11 mouse cellular contexts compared by ENCODE assay signal in the genomic region with DNA sequence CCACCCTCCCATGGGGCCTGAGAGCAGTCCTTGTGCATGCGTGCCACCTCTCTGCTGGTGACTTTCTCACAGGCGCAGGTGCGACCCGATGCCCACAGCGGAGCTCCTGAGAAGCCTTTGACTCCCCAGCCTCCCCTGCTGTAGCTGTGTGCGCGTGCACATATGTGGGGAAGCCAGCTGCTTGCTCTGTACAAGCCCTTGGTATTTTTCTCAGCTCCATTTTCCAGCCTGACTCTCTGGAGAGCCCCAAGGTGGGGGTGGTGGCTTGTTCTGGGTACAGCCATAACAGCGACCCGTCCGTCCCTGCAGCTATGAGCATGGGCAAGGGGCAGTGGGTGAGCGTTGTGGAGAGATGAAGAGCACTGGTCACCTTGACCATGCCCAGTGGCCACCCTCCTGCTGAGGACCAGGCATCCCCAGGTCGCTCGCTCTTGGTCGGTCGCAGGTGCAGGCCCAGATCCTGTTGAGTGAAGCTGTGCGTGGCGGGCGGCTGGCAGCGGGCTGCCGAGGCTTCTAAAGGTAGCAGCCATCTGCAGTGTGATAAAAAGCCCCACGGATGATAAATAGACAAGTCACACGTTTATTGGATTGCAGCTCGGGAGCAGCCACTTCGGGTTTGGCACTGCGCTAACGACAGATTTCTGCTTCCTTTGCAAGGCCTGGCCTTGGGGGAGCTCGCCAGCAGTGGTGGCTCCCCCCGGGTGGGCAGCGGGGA.
DNase-seq lines count a peak whose midpoint lies in the region; ATAC-seq lines count a peak whose summit lies in the region.
"Had no signal": no experiment of that assay in that cellular context is flagged by ENCODE, and none has a peak within 500 bp of the region (broad histone marks: within the 10 kb centered on the region; RNA-seq: fewer than 3 reads in every experiment).

No protein-coding gene starts in this region.

- WGBS in hindbrain, embryonic 11.5 days: 66% methylated on average over 29 of the region's 29 CpGs
- 79% methylated on average over 29 of the region's 29 CpGs for WGBS in midbrain, embryonic 11.5 days
- WGBS in heart, embryonic 12.5 days: 74% methylated on average over 29 of the region's 29 CpGs
- 75% methylated on average over 29 of the region's 29 CpGs for WGBS in heart, embryonic 11.5 days (ENCODE audit: insufficient replicate concordance)

- H3K27ac ChIP-seq in hindbrain, embryonic 11.5 days (ENCODE audit: low read depth, low read length): peak overlapping the region; percentile 67
- H3K27ac ChIP-seq in midbrain, embryonic 11.5 days (ENCODE audit: low read depth, low read length): no peak overlapping the region
- no peak overlapping the region for H3K27ac ChIP-seq in heart, embryonic 12.5 days (ENCODE audit: poor library complexity, severe bottlenecking)
- H3K27ac ChIP-seq in heart, embryonic 11.5 days (ENCODE audit: low read depth, low read length): no peak overlapping the region

- no peaks in the 10 kb centered on the region for H3K36me3 ChIP-seq in hindbrain, embryonic 11.5 days (ENCODE audit: control insufficient read depth, insufficient read depth, low read length)
- H3K36me3 ChIP-seq in midbrain, embryonic 11.5 days (ENCODE audit: control insufficient read depth, insufficient read depth, low read length): no peaks in the 10 kb centered on the region
- H3K36me3 ChIP-seq in heart, embryonic 12.5 days: no peaks in the 10 kb centered on the region
- no peaks in the 10 kb centered on the region for H3K36me3 ChIP-seq in heart, embryonic 11.5 days (ENCODE audit: control insufficient read depth, insufficient read depth, low read length)
- H3K36me3 ChIP-seq: limb, embryonic 10.5 days had no signal

- peaks cover 60% of the 10 kb centered on the region for H3K4me1 ChIP-seq in hindbrain, embryonic 11.5 days (replicated peaks; ENCODE audit: control insufficient read depth, insufficient read depth, low read length)
- peaks cover 76% of the 10 kb centered on the region for H3K4me1 ChIP-seq in midbrain, embryonic 11.5 days (ENCODE audit: control insufficient read depth, insufficient read depth, low read length)
- peaks cover 57% of the 10 kb centered on the region for H3K4me1 ChIP-seq in heart, embryonic 12.5 days (replicated peaks)
- peaks cover 44% of the 10 kb centered on the region for H3K4me1 ChIP-seq in heart, embryonic 11.5 days (ENCODE audit: control insufficient read depth, insufficient read depth, low read length)

- no peak for DNase-seq in frontal cortex, postnatal 14 days (ENCODE audit: low spot score in 2 of 2)
- DNase-seq in hindbrain, embryonic 11.5 days (ENCODE audit: low spot score): no peak
- no peak for DNase-seq in midbrain, embryonic 11.5 days (ENCODE audit: low spot score, missing footprints)
- peak; percentile 70 for DNase-seq in telencephalon, adult 2 months (ENCODE audit: low read depth, low spot score)
- DNase-seq in urinary bladder, postnatal 14 days (ENCODE audit: low spot score): no peak
- DNase-seq: heart, postnatal 36 days; lung, postnatal 36 days had no signal

- peak; percentile 45 for ATAC-seq in frontal cortex, adult (ENCODE audit: low TSS enrichment)
- ATAC-seq in hindbrain, embryonic 11.5 days (ENCODE audit: low FRiP score): no peak
- ATAC-seq in midbrain, embryonic 11.5 days (ENCODE audit: low FRiP score): no peak
- no peak for ATAC-seq in heart, embryonic 12.5 days (ENCODE audit: insufficient number of reproducible peaks, low FRiP score)
- no peak for ATAC-seq in heart, embryonic 11.5 days (replicated peaks; ENCODE audit: insufficient number of reproducible peaks, low FRiP score, low TSS enrichment)

- H3K27me3 ChIP-seq in hindbrain, embryonic 11.5 days (ENCODE audit: control insufficient read depth, insufficient read depth, low read length): no peaks in the 10 kb centered on the region
- H3K27me3 ChIP-seq in midbrain, embryonic 11.5 days (ENCODE audit: control insufficient read depth, insufficient read depth, low read length): no peaks in the 10 kb centered on the region; the same call in none of the 2 replicates
- peaks cover 15% of the 10 kb centered on the region for H3K27me3 ChIP-seq in heart, embryonic 12.5 days (replicated peaks)
- peaks cover 8% of the 10 kb centered on the region for H3K27me3 ChIP-seq in heart, embryonic 11.5 days (ENCODE audit: control insufficient read depth, insufficient read depth, low read length)

- H3K4me2 ChIP-seq in hindbrain, embryonic 11.5 days (replicated peaks; ENCODE audit: low read depth, low read length): no peak overlapping the region; the same call in 1 of the 2 replicates
- H3K4me2 ChIP-seq in midbrain, embryonic 11.5 days: no peak overlapping the region
- H3K4me2 ChIP-seq in heart, embryonic 12.5 days: no peak overlapping the region
- no peak overlapping the region for H3K4me2 ChIP-seq in heart, embryonic 11.5 days

- no peak overlapping the region for H3K4me3 ChIP-seq in hindbrain, embryonic 11.5 days (ENCODE audit: low read depth, low read length)
- H3K4me3 ChIP-seq in midbrain, embryonic 11.5 days (ENCODE audit: low read depth, low read length): no peak overlapping the region
- H3K4me3 ChIP-seq in heart, embryonic 12.5 days: no peak overlapping the region
- H3K4me3 ChIP-seq in heart, embryonic 11.5 days (ENCODE audit: low read depth, low read length): no peak overlapping the region
- H3K4me3 ChIP-seq: limb, embryonic 10.5 days had no signal

- H3K9ac ChIP-seq in hindbrain, embryonic 11.5 days (ENCODE audit: low read depth, low read length): no peak overlapping the region
- 0 out of 2 replicates have a peak overlapping the region, but pooled peaks have one; percentile 9 for H3K9ac ChIP-seq in midbrain, embryonic 11.5 days (ENCODE audit: low read length)
- H3K9ac ChIP-seq in heart, embryonic 12.5 days: no peak overlapping the region
- no peak overlapping the region for H3K9ac ChIP-seq in heart, embryonic 11.5 days (ENCODE audit: low read depth, low read length)

- H3K9me3 ChIP-seq in hindbrain, embryonic 11.5 days (ENCODE audit: control insufficient read depth, low read length): no peaks in the 10 kb centered on the region
- H3K9me3 ChIP-seq in midbrain, embryonic 11.5 days (ENCODE audit: control insufficient read depth, low read length): no peaks in the 10 kb centered on the region
- H3K9me3 ChIP-seq in heart, embryonic 12.5 days (replicated peaks): no peaks in the 10 kb centered on the region
- H3K9me3 ChIP-seq in heart, embryonic 11.5 days (replicated peaks; ENCODE audit: control insufficient read depth, low read length): no peaks in the 10 kb centered on the region
- H3K9me3 ChIP-seq: limb, embryonic 10.5 days had no signal
